Mouse (Mus musculus): ENCODE measurements at regions not wholly inside any gene's neighbourhood (a gene's known extent, or its start where the extent isn't known, plus 50 kb on each side); places are given as distances from the start of the nearest gene placed in this dataset.

- TF ChIP-seq CTCF (conservative IDR thresholded peaks at IDR 0.05; ENCODE audit: insufficient read depth, insufficient read length, low read depth, low read length) (no peak), POLR2A (IDR thresholded peaks at IDR 0.05; ENCODE audit: low read depth, low read length) (no peak)
Observed at GRCm38 (mm10) chr4:150738736-150739135, 86.8 kb upstream of the Slc45a1 start.

Data from kidney, adult 2 months (tissue).